Mouse (Mus musculus) lung, postnatal 10 days (tissue): ENCODE results near the gene Grin2a.

Experiments used
- DNase-seq: peaks from one replicate; pipeline ENCODE4 v3.0.0; 2021

Grin2a gene

DNA sequence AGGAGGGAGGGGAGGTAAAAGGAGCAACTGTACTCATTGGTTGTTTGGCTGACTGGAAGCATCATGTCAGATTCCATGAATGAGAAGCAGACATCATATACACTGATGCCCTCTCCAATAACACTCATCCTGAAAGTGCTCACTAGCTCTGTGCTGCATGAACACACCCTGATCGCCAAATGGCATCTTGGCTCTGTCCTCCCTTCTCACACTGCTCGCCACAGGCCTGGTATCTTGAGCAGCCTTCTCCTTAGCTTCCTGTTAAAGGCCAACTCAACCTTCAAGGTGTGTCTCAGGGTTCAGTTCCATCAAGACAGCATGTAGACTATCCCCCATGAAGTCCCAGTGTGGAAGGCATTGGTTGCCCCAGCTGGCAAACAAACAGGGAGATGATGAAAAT, 137.6 kb downstream of the Grin2a start:
- DNase-seq: no peak

DNA sequence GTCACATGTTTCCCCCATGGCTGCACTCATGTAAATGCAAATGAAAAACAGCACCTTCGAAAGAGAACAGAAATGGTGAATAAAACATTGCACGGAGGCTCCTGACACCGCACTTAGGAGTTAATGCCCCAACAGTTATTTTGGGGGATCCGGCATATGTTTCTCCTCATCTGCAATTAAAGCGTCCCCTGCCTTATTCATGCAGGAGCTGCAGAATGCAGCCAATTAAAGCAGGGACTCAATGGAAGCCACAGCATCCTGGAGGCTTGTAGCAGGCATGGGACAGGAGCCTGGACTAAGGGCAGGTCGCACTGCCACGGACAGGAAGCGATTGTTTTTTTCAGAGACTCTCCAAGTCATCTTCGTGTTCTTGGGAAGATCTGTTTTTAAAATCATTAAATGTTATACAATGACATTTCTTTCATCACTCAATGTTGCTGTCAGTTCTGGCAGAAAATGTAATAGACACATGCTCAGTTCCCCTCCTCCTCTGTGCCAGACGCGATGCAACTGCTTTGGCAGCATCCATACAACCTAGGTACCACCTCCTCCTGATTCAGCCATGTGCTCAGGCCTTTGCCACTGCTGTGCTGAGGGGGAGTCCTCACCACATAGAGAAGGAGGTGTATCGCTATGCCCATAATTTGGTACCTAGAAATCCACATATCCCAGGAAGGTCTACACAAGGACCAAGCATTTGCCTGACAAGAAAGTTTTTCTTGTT, 143.9 kb downstream of the Grin2a start:
- DNase-seq: no peak

DNA sequence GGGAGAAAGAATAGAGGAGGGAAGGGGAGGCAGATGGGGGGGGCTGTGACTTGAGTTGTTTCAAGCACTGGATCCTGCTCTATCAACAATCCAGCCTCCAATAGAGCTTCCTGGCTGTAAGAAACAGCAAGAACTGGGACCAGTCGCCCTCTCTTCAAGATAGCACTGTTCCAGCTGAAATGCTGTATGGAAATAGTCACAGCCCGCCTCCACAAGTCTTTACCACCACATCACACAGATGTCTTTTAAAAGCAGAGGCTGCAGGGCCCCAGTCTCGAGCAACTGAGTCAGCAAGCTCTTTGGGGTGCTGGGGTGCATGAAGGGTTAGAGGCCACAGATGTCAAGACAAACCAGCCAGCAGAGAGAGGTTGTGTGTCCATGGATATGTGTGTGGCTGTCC, 153.9 kb downstream of the Grin2a start:
- no peak for DNase-seq

DNA sequence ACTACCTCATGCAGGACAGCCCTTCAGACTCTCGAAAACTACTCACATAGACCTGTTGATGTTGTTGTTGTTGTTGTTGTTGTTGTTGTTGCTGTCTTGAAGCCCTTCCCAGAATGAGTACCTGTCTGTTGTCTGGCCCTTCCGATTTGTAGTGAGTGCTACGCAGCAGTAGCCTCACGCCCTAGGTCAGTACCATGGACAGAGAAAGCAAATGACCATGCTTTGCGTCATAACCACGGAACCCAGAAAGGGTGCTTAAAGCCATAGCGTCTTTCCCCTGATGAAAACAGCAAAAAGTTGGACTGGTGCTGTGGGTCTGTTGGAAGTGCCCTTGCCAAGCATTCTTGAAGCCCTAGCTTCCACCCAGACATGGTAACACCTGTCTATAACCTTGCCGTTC, 158.8 kb downstream of the Grin2a start:
- DNase-seq: peak; percentile 7

DNA sequence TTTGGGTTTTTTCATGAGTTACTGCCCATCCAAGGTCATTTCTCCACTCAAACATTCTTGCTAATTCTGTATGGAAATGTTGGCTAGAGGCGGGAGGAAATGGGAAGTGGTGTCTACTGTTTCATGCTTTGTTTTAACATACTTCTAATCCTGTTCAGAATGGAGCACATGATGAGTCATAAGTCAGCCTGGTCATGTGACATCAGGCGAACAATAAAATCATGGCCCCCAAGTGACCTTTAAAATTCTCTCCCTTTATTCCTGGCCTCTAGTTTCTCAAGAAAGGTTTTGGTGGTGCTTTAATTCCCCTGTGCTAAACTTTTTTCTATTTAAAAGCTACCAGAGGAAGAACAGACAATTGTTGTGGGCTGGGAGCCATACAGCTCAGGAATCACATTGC, 161.1 kb downstream of the Grin2a start:
- DNase-seq: no peak

DNA sequence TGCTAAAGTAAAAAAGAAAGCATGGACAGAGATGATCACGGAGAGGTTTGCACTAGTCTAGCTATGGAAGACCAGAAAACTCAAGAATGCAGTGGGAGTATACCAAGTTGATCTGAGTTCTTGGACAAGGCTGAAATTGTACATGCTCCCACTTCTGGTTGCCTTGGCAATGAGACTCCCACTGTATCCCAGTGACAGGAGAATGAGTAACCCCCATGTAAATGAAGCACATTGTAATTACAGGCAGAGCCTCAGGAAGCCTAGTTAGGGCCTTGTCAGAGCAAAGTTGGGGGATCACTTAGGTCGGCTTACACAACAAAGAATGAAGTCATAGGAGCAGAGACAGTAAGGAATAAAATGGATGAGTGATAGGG, 170.3 kb downstream of the Grin2a start:
- DNase-seq: no peak

DNA sequence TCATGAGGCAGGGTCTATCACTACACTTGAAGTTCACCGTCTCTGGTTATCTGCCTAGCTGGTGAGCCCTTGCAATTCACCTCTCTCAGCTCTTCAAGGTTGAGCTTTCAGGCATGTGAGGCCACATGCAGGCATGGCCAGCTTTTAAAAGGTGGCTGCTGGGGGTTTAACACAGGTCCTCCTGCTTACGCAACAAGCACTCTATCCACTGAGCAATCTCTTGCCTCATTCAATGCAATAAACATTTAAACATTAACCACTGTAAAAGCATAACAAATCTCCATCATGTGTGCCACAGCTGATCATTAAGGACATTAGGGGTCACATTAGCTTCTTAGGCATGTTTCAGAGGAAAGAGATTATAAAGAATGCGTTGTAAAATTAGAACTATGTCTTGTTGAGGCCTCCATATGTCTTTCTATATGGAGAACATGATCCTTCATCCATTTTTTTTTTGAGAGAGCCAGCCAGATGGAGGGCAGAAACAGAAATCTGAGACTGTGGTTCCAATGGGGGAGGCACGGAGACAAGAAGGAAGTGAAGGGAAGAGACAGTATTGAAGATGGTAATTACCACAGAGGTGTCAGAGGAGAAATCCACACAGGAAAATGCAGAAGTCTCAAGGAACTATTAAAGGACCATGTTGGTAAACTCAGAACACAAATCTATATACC, 170.8 kb downstream of the Grin2a start:
- DNase-seq: no peak

DNA sequence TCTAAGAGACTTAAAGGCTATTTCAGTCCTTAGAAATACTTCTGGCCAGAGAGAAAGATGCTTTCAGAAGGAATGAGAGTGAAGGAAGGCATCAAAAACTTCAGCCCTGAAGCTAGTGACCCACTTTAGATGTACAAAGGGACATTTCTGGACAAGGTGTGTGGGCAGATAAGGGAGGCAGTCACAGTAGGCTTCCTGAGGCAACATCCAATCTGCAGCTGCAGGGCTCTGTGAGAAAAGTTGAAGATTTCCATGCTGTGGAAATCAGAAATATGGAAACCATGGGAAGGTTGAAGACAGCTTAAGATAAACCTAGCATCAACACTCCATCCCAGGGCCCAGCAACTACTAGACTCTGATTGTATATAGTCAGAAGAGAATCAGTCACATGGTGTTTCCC, 171.7 kb downstream of the Grin2a start:
- DNase-seq: no peak

DNA sequence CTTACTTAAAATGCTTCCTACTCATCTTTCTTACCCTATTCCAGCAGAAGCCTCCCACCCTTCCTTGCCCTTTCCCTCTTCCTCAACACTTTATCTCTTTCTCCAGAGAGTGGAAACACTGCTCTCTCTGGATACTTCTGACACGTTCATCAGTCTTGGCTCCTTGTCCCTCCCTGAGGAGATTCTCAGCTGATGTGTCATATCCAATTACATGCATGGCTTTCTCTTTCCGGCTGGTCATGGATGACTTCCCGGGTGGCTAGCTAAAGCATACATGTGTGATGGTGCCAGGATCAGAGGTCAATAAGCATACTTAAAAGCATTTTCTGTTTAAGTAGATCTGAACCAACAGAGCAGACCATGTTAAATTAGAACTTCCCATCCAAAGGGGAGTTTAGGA, 175.9 kb downstream of the Grin2a start:
- DNase-seq: no peak

DNA sequence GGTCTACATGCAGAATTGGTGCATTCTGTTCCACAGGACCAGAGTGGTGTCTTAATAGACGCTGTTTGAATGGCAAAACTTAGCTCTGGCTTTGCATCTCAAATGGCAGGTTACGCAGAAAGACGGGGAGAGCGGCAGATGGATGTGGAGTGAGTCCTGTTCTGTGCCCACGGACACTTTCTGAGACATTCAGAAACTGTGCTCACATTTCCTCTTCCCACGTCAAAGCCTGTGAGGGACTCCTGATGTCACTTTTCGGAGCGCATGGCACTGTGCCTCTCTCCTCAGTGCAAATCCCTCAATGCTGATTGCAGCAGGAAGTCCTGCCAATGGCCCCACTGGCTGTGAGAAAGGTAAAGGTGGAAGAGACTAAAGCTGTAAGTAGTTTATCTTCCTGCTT, 194.0 kb downstream of the Grin2a start:
- DNase-seq: no peak

DNA sequence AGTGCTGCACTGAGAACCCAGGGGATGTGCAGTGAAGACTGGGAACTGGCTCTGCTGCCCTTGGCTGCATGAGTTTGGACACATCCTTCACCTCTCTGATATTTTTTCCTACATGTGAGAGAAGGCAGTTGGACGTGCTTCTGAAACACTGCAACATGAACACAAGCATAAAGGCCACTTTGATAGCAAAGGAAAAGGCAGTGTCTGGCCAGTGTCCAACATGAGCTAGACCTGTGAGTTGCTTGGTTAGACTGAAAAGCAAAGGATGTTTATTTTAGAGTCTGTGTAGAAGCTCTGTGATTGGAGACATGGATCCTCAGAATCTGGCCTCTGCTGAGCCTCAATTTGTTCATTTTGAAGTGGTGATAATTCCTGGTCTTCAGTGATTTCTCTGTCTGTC, 195.1 kb downstream of the Grin2a start:
- DNase-seq: no peak

DNA sequence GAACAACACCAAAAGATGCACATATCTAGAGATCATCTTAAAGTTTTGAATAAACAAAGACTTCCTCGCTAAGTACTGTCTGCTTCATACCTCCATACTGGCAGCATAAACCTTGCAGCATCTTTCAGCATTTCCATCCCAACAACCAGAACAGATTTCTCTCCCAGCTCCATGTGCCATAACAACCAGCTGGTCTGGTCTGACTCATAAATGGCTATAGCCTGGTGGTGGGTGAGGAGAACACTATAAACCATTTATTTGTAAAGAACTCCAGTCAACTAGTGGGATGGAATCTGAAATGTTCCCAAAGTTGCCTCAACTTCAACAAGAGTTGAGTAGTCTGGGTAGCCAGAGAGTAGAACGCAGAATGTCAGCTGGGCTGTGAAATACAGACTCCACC, 202.4 kb downstream of the Grin2a start:
- no peak for DNase-seq

DNA sequence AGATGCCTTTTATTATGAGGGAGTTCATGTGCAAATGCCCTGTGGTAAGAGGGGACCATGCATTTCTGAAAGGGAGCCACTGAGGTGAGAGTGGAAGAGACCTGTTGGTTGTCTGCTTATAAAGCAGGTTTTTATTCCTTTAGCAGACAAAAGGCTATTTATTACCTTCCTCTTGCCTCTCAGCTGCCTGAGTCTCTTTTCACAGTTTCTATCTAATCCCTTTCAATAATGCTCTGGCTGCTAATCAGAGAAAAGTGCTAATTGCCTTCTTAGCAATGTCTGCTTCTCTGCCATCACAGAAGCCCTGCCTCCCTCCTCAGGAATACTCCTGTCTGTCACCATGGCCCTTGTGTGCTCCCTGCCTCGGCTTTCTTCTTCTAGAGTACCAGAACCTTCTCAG, 209.1 kb downstream of the Grin2a start:
- DNase-seq: no peak

DNA sequence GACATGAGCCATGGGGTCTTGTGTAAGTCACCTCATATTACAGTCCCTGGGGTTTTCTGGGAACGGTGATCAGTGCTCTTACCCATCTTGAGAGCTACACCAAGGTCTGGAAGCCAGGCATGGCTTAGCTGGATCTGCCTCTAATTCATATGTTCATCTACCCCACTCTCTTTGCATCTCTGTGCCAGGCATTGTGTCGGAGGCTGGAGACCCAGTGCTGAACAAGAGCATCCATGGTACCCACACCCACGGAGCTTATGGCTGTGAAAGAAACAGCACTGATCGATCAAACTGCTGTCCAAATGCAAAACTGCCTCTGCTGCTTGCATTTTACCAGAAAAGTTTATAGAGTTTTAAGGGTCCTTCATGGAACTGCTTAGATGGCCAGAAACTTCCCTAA, 209.5 kb downstream of the Grin2a start:
- no peak for DNase-seq

DNA sequence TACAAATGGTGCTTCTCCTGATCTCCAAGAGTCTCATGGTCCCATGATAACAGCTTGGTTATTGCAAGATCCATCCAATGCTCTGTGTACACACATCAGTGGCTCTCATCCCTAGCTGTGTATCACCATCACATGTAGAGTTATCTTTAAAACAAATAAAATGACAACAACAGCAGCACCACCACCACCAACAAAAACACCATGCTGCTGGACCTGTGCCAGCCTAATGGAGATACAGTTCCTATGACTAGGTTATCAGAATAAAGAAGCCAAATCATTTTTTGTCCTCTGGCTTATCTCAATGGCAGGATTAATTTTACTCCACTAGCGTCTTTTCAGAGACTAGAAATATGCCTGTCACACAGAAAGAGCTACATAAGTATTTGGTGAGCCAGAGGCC, 226.4 kb downstream of the Grin2a start:
- DNase-seq: no peak

DNA sequence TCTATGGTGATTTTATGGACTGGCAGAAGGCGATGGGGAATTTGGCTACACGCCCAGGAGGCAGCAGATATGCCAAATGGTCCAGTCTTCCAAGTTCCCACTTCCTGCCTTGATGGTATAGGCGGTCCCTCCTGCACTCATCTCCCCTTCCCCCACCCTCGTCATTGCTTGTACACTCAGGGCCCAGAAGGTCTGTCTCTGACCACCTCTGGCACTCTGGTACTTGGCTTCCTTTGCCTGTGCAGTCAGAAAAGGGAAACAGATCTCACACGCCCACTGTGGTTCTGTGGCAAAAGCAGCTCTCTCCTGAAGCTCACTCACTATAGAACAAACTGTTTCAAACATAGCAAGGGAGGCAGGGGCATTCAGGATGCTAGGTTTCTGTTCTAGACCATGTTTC, 227.0 kb downstream of the Grin2a start:
- peak; percentile 48 for DNase-seq

DNA sequence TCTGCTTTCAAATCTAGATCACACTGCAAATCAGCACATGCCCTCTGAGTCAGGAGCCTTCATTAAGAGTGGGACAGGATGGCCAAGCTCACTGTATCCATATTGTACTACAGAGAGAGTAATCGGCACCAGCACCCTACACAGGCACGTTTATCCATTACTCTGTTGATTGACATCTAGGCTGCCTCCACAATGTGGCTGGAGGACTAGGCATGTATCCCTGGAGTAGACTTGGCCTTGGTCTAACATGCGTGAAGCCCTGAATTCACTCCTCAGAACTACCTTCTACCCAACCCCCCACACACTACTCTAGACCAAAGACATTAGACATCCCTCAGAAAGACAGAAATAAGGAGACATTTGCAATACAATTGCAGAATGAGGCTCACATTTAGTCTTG, 227.4 kb downstream of the Grin2a start:
- DNase-seq: no peak

DNA sequence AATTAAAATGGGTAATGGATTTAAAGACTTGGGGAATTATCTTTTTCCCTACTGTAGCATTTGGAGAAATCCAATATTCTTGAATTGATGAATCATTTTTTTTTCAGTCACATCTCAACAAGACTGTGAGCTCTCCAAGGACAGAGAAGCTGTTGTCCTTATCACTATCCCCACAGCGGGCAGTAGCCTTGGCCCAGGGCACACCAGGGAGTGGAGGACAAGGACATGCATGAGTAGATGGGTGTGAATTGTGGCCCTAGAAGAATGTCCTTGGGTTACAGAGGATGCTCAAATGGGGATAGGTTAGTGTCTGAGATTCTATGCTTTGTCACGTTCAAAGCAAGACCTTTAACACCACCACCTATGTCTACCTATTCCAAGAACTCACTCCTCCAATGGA, 231.3 kb downstream of the Grin2a start:
- no peak for DNase-seq

DNA sequence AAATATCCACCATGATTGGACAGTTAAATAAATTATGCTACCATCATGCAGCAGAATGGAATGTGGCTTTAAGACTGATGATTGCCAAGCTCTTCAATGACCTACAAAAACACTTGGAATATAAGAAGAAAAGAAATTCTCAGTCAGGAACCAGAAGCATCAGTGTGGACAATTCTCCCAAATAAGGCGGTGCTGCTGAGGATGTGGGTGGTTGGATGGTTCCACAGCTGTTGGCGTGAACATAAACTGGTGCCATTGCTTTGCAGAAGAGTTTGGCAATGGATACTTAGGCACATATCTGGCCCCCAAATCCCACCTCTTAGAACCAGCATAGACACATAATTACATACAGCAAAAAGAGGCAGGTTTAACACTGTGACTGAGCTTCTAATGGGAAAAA, 235.0 kb downstream of the Grin2a start:
- no peak for DNase-seq

DNA sequence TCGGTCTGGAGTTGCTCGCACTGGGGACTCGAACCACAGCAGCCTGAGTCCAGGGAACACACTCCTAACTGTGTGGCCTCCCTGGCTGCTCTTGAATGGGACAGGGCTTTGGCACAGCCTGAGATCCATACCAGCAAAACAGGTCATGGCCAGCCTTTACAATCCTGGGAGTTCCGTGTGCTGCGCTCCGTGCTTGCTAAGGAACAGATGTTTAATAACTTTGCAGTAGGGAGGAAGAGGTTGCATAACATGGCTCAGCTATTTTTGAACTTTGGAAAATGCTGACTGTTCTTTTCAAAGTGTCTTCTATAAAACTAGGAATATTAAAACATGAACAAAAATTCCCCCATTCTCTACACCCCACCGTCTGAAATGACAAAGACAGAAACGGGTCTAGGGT, 238.5 kb downstream of the Grin2a start:
- no peak for DNase-seq

DNA sequence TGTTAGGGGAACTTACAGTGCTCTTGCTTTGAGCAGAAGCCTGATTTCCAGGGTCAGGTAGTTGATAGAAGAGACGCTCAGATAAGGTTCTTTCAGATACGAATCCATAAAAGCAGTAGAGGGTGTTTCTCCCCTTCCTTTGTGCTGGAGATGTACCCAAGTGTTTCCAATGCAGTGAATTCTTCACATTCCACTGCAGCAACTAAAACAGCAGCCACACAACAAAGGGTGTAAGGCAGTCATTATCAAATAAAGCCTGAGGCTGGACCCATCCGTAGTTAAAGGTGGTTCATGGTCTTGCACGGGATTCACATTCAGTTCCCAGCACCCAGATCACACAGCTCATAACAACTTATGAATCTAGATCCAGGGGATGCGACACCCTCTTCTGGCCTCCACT, 241.3 kb downstream of the Grin2a start:
- DNase-seq: no peak

DNA sequence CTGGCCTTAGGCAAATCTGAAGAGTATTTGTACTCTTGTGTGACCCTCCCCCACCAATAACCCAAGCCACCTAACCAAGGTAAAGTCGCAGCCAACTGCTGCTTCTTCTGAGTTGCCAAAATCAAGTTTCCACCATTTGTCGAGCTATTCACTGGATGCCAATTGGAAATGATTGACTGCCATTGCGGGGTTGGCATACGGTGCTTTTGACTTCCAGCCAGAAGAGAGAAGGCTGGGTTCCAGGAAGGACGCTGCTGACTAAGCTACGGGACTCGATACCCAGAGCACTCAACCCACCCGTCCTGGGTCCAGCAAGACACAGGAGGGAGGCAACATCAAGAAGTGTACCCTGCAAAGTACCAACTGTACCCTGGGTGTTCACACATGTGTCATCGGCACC, 242.3 kb downstream of the Grin2a start:
- DNase-seq: no peak

DNA sequence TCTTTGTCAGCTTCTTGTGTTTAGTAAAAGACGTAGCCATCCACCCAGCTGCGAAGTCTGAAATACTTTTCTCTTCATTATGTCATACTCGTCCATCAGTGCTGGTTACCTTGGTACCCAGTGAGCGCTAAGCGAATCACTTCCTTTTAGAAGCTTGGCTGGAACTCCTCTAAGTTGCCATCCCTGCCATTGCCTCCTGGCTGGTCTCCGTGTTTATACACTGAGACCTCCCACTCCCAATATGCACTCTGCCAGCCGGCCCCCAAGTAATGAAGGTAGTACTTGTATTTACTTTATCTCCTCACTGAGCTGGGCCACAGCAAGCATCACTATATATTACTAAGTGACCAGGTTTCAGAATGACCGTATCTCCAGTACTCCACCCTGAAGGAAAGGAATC, 242.8 kb downstream of the Grin2a start:
- DNase-seq: no peak

DNA sequence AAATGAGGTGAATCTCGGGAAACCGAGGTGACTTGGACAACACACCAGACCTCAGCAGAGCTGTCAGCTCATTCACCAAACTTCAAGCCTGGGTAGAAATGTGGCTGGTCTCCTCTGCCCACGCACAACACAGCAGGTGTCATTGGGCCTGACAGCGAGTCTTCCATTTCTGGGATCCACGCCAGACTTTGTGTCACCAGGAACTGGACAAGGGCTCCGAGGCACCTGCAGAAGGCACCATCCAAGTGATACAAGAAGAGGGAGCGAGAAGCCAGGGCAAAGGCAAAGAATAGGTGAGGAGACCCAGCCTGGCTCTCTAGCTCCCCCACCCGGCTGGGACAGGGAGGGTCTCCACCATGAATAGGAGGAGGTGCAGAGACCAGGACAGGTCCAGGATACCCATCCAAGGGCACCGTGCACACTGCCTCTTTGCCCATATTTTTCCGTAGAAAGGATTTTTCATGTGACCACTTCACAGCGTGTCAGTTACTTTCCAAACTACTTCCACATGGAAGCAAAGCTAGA, 244.3 kb downstream of the Grin2a start:
- peak; percentile 6 for DNase-seq

DNA sequence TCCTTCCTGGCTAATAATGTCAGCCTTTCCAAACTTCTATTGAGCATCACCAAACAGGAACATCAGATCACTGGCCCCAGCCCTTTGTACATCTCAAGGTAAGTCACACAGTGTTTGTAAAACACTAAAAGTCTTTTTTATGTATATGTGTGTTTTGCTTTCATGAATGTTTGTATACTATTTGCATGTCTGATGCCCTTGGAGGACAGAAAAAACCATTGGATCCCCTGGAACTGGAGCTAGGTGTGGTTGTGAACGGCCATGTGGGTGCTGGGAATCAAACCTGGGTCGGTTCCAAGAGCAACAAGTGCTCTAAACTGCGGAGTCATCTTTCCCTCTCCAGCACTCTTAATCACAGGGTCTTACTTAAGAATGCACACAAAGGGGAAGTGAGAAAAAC, 245.7 kb downstream of the Grin2a start:
- DNase-seq: no peak
